Mouse (Mus musculus): ENCODE data around the gene Rc3h2.

Gene Rc3h2

GRCm38 (mm10) chr2:37422306-37423304 is at the start of gene Rc3h2:
Gene Rc3h2 (minus strand): TSS chr2:37422903.
- peak; percentile 96 for DNase-seq (ENCODE audit: low spot score)

GRCm38 (mm10) chr2:37466266-37466665 is 43.6 kb upstream of the Rc3h2 start:
- no peak for DNase-seq (ENCODE audit: low spot score)

- no peak for DNase-seq (ENCODE audit: low spot score)
Observed at GRCm38 (mm10) chr2:37460707-37461106, 38.0 kb upstream of the Rc3h2 start.

- no peak for DNase-seq (ENCODE audit: low spot score)
Observed at GRCm38 (mm10) chr2:37452376-37452760, 29.7 kb upstream of the Rc3h2 start.

DNA sequence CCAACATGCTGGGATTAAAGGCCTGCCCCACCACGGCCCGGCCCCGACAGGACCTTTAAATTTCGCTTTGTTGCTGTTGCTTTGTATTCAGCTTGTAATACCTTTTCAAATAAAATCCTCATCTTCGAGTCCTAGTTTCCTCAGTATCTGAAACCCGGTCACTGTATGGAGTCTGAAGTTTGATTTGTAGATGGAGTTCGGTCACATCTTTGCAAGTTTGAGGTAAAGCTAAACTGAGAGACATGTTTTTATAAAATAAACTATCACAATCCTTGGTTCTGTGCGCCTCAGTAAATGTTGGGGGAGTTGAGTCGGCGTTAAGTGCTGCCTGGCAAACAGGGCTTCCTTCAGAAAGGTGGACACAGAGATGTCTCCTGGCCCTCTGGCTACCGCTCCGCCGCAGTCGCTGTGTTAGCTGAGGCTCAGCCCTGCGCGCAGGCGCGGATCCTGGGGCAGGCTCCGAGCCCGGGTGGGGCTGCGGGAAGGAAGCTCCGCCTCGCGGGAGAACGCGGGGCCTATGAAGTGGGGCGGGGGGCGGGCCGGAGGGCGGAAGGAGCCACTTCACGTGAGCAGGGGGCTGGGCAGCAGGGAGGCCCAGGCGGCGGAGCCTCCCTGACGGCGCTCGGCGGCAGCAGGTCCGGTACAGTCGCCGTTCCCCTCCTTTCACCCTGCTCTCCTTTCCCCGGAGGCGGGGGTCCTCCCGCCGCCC is 29.1 kb upstream of the Rc3h2 start:
- DNase-seq (ENCODE audit: low spot score), result peak; percentile 95

DNA sequence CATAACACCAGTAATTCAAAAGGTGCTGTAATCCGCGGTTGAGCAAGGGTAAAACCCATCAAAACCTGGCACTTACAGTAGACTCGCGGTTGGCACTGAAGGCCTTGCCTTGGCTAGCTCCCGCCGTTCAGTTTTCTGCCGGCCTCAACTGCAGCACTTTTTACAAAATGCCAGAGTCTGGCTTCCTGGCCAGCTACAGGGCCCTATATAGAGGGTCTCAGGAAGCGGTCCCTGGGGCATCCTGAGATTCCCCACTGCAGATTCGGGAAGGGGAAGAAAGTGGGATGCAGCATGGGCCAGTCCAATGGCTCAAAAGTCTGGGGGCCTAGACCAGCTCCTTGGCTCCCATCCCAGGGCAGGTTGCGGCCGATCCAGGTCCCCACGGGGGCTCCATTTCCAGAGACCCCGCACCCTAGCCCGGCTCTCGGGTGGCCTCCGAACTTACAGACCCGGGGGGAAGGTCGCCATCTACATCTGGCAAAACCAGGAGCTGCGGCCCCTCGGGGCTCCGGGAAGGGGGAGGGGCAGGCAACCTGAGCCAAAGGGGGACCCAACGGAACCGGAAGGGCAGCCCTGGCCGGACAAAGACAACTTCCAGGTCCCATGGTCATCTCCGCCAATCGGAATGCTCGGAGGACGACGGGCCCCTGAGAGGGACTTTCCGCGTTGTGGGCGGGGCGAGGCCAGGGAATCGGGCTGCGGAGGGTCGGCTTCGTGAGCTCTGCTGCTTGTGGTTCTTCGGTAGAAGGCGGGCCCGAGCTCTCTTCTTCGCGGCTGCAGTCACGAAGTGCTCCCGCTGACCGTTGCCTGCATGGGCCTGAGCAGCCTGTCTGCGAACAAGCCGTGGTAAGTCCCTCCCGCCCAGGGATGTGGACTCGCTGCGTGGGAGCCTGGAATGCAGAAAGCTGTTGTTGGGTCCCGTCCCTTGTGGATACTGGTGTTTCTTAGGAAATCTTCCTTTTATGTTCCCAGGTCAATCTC is 20.2 kb upstream of the Rc3h2 start, which contains the start of the genes Zbtb26, Zbtb6 and Rabgap1:
Zbtb26 (minus strand) TSS at position 525 of the 981 bp plus-strand sequence.
Zbtb6 (minus strand) TSS at position 561 of the 981 bp plus-strand sequence.
Rabgap1 (plus strand) TSS at position 669 of the 981 bp plus-strand sequence.
- peak; percentile 96 for DNase-seq (ENCODE audit: low spot score)

- no peak for DNase-seq (ENCODE audit: low spot score)
Observed at GRCm38 (mm10) chr2:37431609-37432008, 8.9 kb upstream of the Rc3h2 start.

- peak; percentile 86 for DNase-seq (ENCODE audit: low spot score)
Observed at GRCm38 (mm10) chr2:37430593-37431464, 8.1 kb upstream of the Rc3h2 start.

- no peak for DNase-seq (ENCODE audit: low spot score)
Observed at GRCm38 (mm10) chr2:37423671-37424070, 968 bp upstream of the Rc3h2 start.

DNA sequence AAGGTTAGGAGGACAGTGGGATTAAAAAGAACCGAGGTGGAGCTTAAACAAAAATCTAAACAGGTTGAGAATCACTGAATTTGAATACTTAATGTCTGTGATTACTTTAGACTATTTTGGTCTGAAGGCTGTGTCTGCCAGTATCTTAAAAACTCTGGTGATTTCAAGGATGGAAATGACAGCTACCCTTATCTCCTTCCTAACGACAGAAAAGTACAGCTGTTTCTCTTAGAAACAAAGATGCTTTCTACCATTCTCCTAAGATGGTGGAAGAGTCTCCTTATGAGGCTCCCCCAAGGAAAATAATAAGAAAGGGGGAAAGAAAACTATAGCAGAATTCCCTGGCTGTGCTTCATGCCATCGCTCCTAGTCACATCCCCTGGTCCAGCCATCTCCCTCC is 800 bp downstream of the Rc3h2 start:
- DNase-seq (ENCODE audit: low spot score), result no peak

DNA sequence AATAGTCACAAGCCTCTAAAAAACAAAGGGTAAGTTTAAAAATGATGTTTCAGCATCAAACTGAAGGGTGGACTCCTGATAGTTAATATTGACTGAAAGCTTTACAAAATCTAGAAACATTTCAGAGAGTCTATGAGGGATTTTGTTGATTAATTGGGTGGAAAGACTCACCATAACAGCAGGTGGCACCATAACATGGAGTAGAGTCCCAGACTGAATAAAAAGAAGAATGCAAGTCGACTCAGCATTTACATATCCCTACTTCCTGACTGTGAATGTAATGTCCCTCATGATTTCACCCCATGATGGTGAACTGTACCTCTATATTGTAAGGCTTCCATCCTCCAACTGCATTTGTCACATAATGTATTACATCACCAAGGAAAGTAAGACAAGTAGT is 27.2 kb downstream of the Rc3h2 start:
- no peak for DNase-seq (ENCODE audit: low spot score)

GRCm38 (mm10) chr2:37382921-37383320 is 39.8 kb downstream of the Rc3h2 start:
- no peak for DNase-seq (ENCODE audit: low spot score)

DNA sequence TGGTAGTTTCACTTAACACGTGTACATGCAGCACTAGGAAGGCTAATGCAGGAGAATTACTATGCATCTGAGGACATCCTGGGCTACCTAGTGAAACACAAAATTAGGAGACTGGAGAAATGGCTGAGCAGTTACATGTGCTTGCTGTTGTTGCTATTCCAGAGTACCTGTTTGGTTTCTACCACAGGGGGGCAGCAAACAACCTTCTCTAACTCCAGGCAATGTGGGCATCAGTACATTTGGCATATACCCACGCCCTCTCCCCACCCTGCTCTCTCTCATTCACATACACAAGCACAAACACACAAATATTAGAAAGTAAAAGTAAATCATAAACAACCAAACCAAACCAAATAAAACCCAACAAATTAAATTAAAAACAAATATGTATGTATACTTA is 42.5 kb downstream of the Rc3h2 start:
- DNase-seq (ENCODE audit: low spot score), result no peak

- no peak for DNase-seq (ENCODE audit: low spot score)
Observed at GRCm38 (mm10) chr2:37376018-37376417, 46.7 kb downstream of the Rc3h2 start.

GRCm38 (mm10) chr2:37370651-37371050 is 52.1 kb downstream of the Rc3h2 start:
- no peak for DNase-seq (ENCODE audit: low spot score)

DNA sequence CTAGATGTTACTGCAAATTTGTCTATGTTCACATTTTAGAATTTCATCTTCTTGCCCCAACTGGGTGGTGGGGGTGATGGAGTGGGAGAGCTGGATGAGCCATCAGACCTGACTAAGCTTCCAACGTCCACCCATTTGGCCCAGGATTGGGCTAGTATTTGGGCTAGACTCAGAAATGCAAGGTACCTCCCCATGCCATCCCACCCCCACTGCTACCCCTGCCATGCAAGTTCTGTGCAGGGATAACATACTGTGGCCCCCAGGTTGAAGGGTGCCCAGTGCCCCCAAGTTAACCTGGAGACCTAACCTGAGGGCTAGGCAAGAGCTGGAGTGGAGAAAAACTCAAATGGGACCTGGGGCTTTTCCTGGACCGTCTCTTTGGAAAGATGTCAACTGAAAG is 62.8 kb downstream of the Rc3h2 start:
- DNase-seq (ENCODE audit: low spot score), result no peak

- DNase-seq (ENCODE audit: low spot score), result peak; percentile 91
Observed at GRCm38 (mm10) chr2:37358633-37359540, 63.8 kb downstream of the Rc3h2 start, which contains the start of gene Pdcl. Gene Pdcl (minus strand): TSS chr2:37359332.

DNA sequence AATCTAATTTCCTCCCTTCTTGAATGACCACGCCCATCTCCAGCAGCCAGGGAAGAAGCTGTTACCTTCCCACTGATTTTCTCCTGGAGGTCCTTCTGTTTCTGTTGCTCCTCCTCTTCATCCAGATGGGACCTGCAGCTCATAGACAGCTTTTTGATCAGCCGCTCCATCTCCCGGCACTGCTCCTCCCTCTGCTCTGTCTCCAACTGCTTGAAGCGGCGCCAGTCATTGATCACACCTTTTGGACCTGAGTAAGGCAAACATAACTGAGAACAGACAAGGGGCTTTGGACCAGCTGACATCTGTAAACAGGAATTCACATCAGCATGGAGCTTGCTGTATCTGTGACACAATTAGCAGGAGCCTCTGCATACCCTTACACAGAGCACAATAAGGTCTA is 67.1 kb downstream of the Rc3h2 start:
- DNase-seq (ENCODE audit: low spot score), result no peak

- no peak for DNase-seq (ENCODE audit: low spot score)
Observed at GRCm38 (mm10) chr2:37351671-37352070, 71.0 kb downstream of the Rc3h2 start.

Data from testis, postnatal 14 days (tissue).